Mouse (Mus musculus): Measurements from ENCODE around the gene Acss1. TPM values are rescaled to one million over a fixed set of nuclear protein-coding genes. Genes with fewer than 3 reads are reported as not detected.
A peak's percentile ranks its signal among the peaks of the same experiment; 100 is the strongest.

Acss1 gene
- polyA plus RNA-seq, 1 experiment from 2014 or later = 22.2 TPM

- Histone ChIP-seq H3K4me3 (replicated peaks; ENCODE audit: low read depth, low read length) (no peak overlapping the region), H3K4me1 (replicated peaks; ENCODE audit: insufficient read depth, low read length) (0 out of 2 replicates have a peak, but pooled peaks cover 3% of the 10 kb centered on the region), H3K27ac (no peak overlapping the region), H3K4me2 (ENCODE audit: low read length) (no peak overlapping the region), H3K27me3 (ENCODE audit: insufficient read depth, low read length) (no peaks in the 10 kb centered on the region), H3K9me3 (replicated peaks; ENCODE audit: low read length) (no peaks in the 10 kb centered on the region), H3K9ac (ENCODE audit: low read depth, low read length) (no peak overlapping the region), H3K36me3 (ENCODE audit: insufficient read depth, low read length) (no peaks in the 10 kb centered on the region)
- no peak for TF ChIP-seq CTCF (IDR thresholded peaks at IDR 0.05; ENCODE audit: low read depth)
- ATAC-seq (replicated peaks; ENCODE audit: low FRiP score, low read depth) (no peak), DNase-seq (ENCODE audit: low spot score) (no peak)
- WGBS = 94% methylated on average over 3 of the region's 3 CpGs
Observed at GRCm38 (mm10) chr2:150656112-150656511, 12.2 kb downstream of the Acss1 start.

- Histone ChIP-seq H3K27me3 (ENCODE audit: insufficient read depth, low read length) (no peaks in the 10 kb centered on the region), H3K36me3 (ENCODE audit: insufficient read depth, low read length) (no peaks in the 10 kb centered on the region), H3K9me3 (replicated peaks; ENCODE audit: low read length) (no peaks in the 10 kb centered on the region), H3K27ac (no peak overlapping the region), H3K4me3 (replicated peaks; ENCODE audit: low read depth, low read length) (no peak overlapping the region), H3K4me1 (replicated peaks; ENCODE audit: insufficient read depth, low read length) (peaks cover 3% of the 10 kb centered on the region; the same call in 1 of the 2 replicates), H3K9ac (ENCODE audit: low read depth, low read length) (no peak overlapping the region), H3K4me2 (ENCODE audit: low read length) (no peak overlapping the region)
- ATAC-seq (replicated peaks; ENCODE audit: low FRiP score, low read depth) (no peak), DNase-seq (ENCODE audit: low spot score) (no peak)
- TF ChIP-seq CTCF (IDR thresholded peaks at IDR 0.05; ENCODE audit: low read depth) = no peak
- WGBS = 78% methylated on average over 6 of the region's 6 CpGs
Observed at GRCm38 (mm10) chr2:150655290-150655689, 13.0 kb downstream of the Acss1 start.

- Histone ChIP-seq H3K27ac (no peak overlapping the region), H3K9ac (ENCODE audit: low read depth, low read length) (no peak overlapping the region), H3K9me3 (replicated peaks; ENCODE audit: low read length) (no peaks in the 10 kb centered on the region), H3K4me1 (replicated peaks; ENCODE audit: insufficient read depth, low read length) (peaks cover 3% of the 10 kb centered on the region; the same call in 1 of the 2 replicates), H3K36me3 (ENCODE audit: insufficient read depth, low read length) (no peaks in the 10 kb centered on the region), H3K27me3 (ENCODE audit: insufficient read depth, low read length) (no peaks in the 10 kb centered on the region), H3K4me2 (ENCODE audit: low read length) (no peak overlapping the region), H3K4me3 (replicated peaks; ENCODE audit: low read depth, low read length) (no peak overlapping the region)
- ATAC-seq (replicated peaks; ENCODE audit: low FRiP score, low read depth) (no peak), DNase-seq (ENCODE audit: low spot score) (no peak)
- no peak for TF ChIP-seq CTCF (IDR thresholded peaks at IDR 0.05; ENCODE audit: low read depth)
- WGBS = 80% methylated on average over 2 of the region's 2 CpGs
Observed at GRCm38 (mm10) chr2:150654814-150655213, 13.5 kb downstream of the Acss1 start.

GRCm38 (mm10) chr2:150651366-150651765, 16.9 kb downstream of the Acss1 start:
- Histone ChIP-seq H3K36me3 (ENCODE audit: insufficient read depth, low read length) (no peaks in the 10 kb centered on the region), H3K27me3 (ENCODE audit: insufficient read depth, low read length) (no peaks in the 10 kb centered on the region), H3K9me3 (replicated peaks; ENCODE audit: low read length) (no peaks in the 10 kb centered on the region), H3K4me1 (replicated peaks; ENCODE audit: insufficient read depth, low read length) (peaks cover 3% of the 10 kb centered on the region; the same call in 1 of the 2 replicates), H3K27ac (no peak overlapping the region), H3K4me2 (ENCODE audit: low read length) (no peak overlapping the region), H3K9ac (ENCODE audit: low read depth, low read length) (no peak overlapping the region), H3K4me3 (replicated peaks; ENCODE audit: low read depth, low read length) (no peak overlapping the region)
- WGBS = 40% methylated on average over 9 of the region's 9 CpGs
- no peak for ATAC-seq (replicated peaks; ENCODE audit: low FRiP score, low read depth)
- no peak for DNase-seq (ENCODE audit: low spot score)
- TF ChIP-seq CTCF (IDR thresholded peaks at IDR 0.05; ENCODE audit: low read depth) = no peak

GRCm38 (mm10) chr2:150650511-150651074, 17.7 kb downstream of the Acss1 start:
- Histone ChIP-seq H3K36me3 (ENCODE audit: insufficient read depth, low read length) (no peaks in the 10 kb centered on the region), H3K9me3 (replicated peaks; ENCODE audit: low read length) (no peaks in the 10 kb centered on the region), H3K27ac (no peak overlapping the region), H3K27me3 (ENCODE audit: insufficient read depth, low read length) (no peaks in the 10 kb centered on the region), H3K4me1 (replicated peaks; ENCODE audit: insufficient read depth, low read length) (peaks cover 3% of the 10 kb centered on the region; the same call in 1 of the 2 replicates), H3K4me2 (ENCODE audit: low read length) (no peak overlapping the region), H3K4me3 (replicated peaks; ENCODE audit: low read depth, low read length) (no peak overlapping the region), H3K9ac (ENCODE audit: low read depth, low read length) (no peak overlapping the region)
- no peak for TF ChIP-seq CTCF (IDR thresholded peaks at IDR 0.05; ENCODE audit: low read depth)
- no peak for DNase-seq (ENCODE audit: low spot score)
- ATAC-seq (replicated peaks; ENCODE audit: low FRiP score, low read depth) = peak; percentile 29
- 17% methylated on average over 7 of the region's 7 CpGs for WGBS

- DNase-seq (ENCODE audit: low spot score) (no peak), ATAC-seq (replicated peaks; ENCODE audit: low FRiP score, low read depth) (no peak)
- TF ChIP-seq CTCF (IDR thresholded peaks at IDR 0.05; ENCODE audit: low read depth) = no peak
Observed at GRCm38 (mm10) chr2:150648300-150648895, 19.9 kb downstream of the Acss1 start.

More at GRCm38 (mm10) chr2:150648300-150648895, 19.9 kb downstream of the Acss1 start:
- H3K9ac ChIP-seq (ENCODE audit: low read depth, low read length) = no peak overlapping the region
- H3K36me3 ChIP-seq (ENCODE audit: insufficient read depth, low read length) = no peaks in the 10 kb centered on the region
- H3K27ac ChIP-seq = no peak overlapping the region
- H3K27me3 ChIP-seq (ENCODE audit: insufficient read depth, low read length) = no peaks in the 10 kb centered on the region
- H3K9me3 ChIP-seq (replicated peaks; ENCODE audit: low read length) = no peaks in the 10 kb centered on the region
- H3K4me1 ChIP-seq (replicated peaks; ENCODE audit: insufficient read depth, low read length) = peaks cover 3% of the 10 kb centered on the region; the same call in 1 of the 2 replicates
- no peak overlapping the region for H3K4me2 ChIP-seq (ENCODE audit: low read length)
- no peak overlapping the region for H3K4me3 ChIP-seq (replicated peaks; ENCODE audit: low read depth, low read length)
- WGBS = 65% methylated on average over 13 of the region's 13 CpGs
